Mouse (Mus musculus) heart, postnatal 0 days (tissue): ENCODE results near the gene BC034090.

Experiments
- CTCF ChIP-seq: IDR thresholded peaks from 2 replicates; pipeline ENCODE4 v1.5.1; 2016; ENCODE audit warnings: antibody characterized with exemption, control low read depth, low read depth
- EP300 ChIP-seq: IDR thresholded peaks from 2 replicates; pipeline ENCODE4 v1.6.1; 2016; ENCODE audit warnings: antibody characterized with exemption, low read depth

- TF ChIP-seq CTCF (peak; percentile 79), EP300 (no peak)
These were observed 49.2 kb upstream of the BC034090 start for GRCm38 (mm10) chr1:155293446-155293845.
